Mouse (Mus musculus) hindbrain, embryonic 14.5 days (tissue): ENCODE results near the gene Zfp799. TPM values are rescaled to one million over a fixed set of nuclear protein-coding genes. Genes with fewer than 3 reads are reported as not detected.

Source experiments
- ATAC-seq: fragments of 200-750 bp; cut with Nextera tagmentation; 2 replicates; pipeline ENCODE4 v1.8.0; 2017; ENCODE audit warnings: moderate number of reproducible peaks, mild to moderate bottlenecking, moderate TSS enrichment, moderate library complexity; ENCODE audit not compliant: low FRiP score
- DNase-seq: peaks from one replicate; pipeline ENCODE4 v3.0.0-alpha.2; 2015; ENCODE audit warnings: low spot score
- H3K27ac ChIP-seq: fragments of 300-500 bp; sonication (generic); 2 replicates; pipeline ENCODE4 v1.5.1; 2014; ENCODE audit warnings: mild to moderate bottlenecking, moderate library complexity
- H3K27me3 ChIP-seq: fragments of 300-500 bp; sonication (generic); 2 replicates; pipeline ENCODE4 v1.6.1; 2014; ENCODE audit warnings: mild to moderate bottlenecking, low read length, mixed read lengths; ENCODE audit not compliant: control insufficient read depth, insufficient read depth
- H3K36me3 ChIP-seq: fragments of 300-500 bp; sonication (generic); replicated peaks from 2 replicates; pipeline ENCODE4 v1.6.1; 2014; ENCODE audit not compliant: control insufficient read depth, insufficient read depth
- H3K4me1 ChIP-seq: fragments of 300-500 bp; sonication (generic); replicated peaks from 2 replicates; pipeline ENCODE4 v1.6.1; 2014; ENCODE audit warnings: antibody characterized with exemption, low read length, mixed read lengths; ENCODE audit not compliant: control insufficient read depth, insufficient read depth
- H3K4me2 ChIP-seq: fragments of 300-500 bp; sonication (generic); replicated peaks from 2 replicates; pipeline ENCODE4 v1.6.1; 2014; ENCODE audit warnings: mild to moderate bottlenecking, moderate library complexity
- H3K4me3 ChIP-seq: fragments of 300-500 bp; sonication (generic); replicated peaks from 2 replicates; pipeline ENCODE4 v1.5.1; 2014; ENCODE audit warnings: mild to moderate bottlenecking, low read length
- H3K9ac ChIP-seq: fragments of 300-500 bp; sonication (generic); 2 replicates; pipeline ENCODE4 v1.6.1; 2014
- H3K9me3 ChIP-seq: fragments of 300-500 bp; sonication (generic); 2 replicates; pipeline ENCODE4 v1.6.1; 2016; ENCODE audit warnings: low read length; ENCODE audit not compliant: control insufficient read depth
- WGBS: fragments of 180-500 bp; shearing (Covaris S2); extraction: QIAGEN DNeasy Blood & Tissue Kit; methylation state at CpG from one replicate; pipeline ENCODE4 v1.1.7; 2014; 5-methylcytosine and 5-hydroxymethylcytosine counted together
- polyA plus RNA-seq: library from polyadenylated mRNA; unstranded; fragments of >200 nt; fragmentation: Nextera tagmentation; extraction: Ambion mirVana; gene quantifications from 2 replicates; pipeline ENCODE4 v1.2.1, GENCODE M21; 2014

The Zfp799 gene
- polyA plus RNA-seq, 1 experiment from 2014 or later = 20.6 TPM

DNA sequence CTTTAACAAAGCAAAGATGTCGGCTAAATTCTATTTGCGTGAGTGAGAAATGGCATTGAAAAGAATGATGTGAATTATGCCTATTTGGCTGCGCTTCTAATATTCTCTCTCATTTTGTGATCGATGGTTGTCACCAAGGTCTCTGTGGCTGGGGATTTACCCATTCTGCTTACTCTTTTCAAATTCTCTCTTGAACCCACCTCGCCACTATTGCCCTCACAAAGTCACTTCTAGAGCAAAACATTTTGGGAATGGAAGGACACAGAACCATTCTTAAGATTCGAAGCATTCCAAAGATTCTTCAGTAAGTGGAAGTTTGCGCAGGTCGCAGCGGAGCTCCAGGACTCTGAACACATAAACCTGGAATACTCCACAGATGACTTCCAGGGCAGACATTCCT is 41.5 kb downstream of the Zfp799 start:
- H3K27me3 ChIP-seq = no peaks in the 10 kb centered on the region
- DNase-seq (no peak), ATAC-seq (no peak)
- H3K4me2 ChIP-seq = peak overlapping the region; percentile 79
- no peak overlapping the region for H3K27ac ChIP-seq
- H3K9ac ChIP-seq = peak overlapping the region; percentile 86
- WGBS = 16% methylated on average over 9 of the region's 9 CpGs
- H3K36me3 ChIP-seq = peaks cover 27% of the 10 kb centered on the region
- H3K9me3 ChIP-seq = no peaks in the 10 kb centered on the region
- H3K4me3 ChIP-seq = peak overlapping the region; percentile 73
- peaks cover 23% of the 10 kb centered on the region for H3K4me1 ChIP-seq

DNA sequence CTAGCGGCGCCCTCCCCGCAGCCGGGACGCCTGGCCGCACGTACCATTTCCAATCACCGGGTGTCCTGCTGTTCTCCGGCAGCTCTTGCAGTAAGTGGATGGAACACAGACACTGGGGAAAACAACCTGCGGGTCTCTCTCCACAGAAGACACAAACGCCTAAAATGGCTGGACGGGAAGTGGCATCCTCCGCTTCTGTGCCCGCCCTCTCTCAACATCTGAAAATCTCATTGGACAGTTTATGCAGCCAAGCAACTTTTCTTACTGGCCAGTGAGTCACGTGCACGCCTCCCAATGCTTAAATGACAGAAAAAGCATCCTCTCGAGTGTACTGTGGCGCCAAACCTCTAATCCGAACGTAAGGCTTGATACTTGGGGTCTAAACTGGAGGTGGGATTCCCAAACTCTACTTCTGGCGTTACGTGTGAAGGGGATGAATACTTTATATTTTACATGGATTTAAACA is 41.9 kb downstream of the Zfp799 start, which contains the start of gene Zfp871:
Gene Zfp871 (minus strand): TSS at position 194 of the 466 bp plus-strand sequence.
- Histone ChIP-seq H3K9ac (peak within 1 kb of the TSS; percentile 86), H3K27me3 (no peaks in the 10 kb centered on the region), H3K4me1 (peaks cover 23% of the 10 kb centered on the region), H3K4me3 (peak within 1 kb of the TSS; percentile 73), H3K9me3 (no peaks in the 10 kb centered on the region), H3K27ac (peak within 1 kb of the TSS; percentile 95), H3K4me2 (peak within 1 kb of the TSS; percentile 79), H3K36me3 (peaks cover 29% of the 10 kb centered on the region)
- ATAC-seq (peak; percentile 98), DNase-seq (peak; percentile 93)
- WGBS = under 1% methylated on average over 22 of the region's 22 CpGs

DNA sequence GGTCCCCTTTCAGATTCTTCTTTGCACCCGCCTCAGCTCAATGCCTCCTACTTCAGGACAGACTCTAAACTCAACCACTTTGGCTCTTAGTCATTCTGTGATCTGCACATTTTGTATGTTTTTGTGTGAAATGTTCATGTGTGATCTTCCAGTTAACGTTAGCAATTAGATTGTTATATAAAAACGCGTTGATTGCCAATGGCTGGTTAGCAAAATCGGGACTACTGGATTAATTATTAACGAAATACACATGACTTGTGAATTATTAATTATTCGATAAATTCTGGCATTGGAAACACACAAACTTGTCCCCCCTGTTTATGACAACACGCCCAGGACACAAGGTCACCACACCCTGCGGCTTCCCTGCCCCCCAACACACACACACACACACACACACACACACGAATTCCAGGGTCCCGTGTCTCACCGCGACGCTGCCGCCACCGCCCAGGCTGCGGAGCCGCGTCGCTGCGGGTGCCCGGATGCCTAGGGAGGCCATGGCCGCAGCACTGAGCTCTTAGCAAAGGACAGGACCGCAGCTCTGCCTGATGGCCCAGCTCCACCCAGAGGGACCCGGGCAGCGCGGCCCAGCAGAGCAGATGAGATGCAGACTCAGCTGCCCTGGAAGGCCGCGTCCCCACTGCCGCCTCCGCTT is 42.5 kb downstream of the Zfp799 start:
- ATAC-seq = peak; percentile 85
- H3K4me2 ChIP-seq = peak overlapping the region; percentile 79
- WGBS = 1% methylated on average over 31 of the region's 31 CpGs
- peaks cover 31% of the 10 kb centered on the region for H3K36me3 ChIP-seq
- DNase-seq = peak; percentile 29
- peak overlapping the region; percentile 95 for H3K27ac ChIP-seq
- H3K4me1 ChIP-seq = peaks cover 23% of the 10 kb centered on the region
- peak overlapping the region; percentile 86 for H3K9ac ChIP-seq
- no peaks in the 10 kb centered on the region for H3K9me3 ChIP-seq
- no peaks in the 10 kb centered on the region for H3K27me3 ChIP-seq
- peak overlapping the region; percentile 73 for H3K4me3 ChIP-seq

DNA sequence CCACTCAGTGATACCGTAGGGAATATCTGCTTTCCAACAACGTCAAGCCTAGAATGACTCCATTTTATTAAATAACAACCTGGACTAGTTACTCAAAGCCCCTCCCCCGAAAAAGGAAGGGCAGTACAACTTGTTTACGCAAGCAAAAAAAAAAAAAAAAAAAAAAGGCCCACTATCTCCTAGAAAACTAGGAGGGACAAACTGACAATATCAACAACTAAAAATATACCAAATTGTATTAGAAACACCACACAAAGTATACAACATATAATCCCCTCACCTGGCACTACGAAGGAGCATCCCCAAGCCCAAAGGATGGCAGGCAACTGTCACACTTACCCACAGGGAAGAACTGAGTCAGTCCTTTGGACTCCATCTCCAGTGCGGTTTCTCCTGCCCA is 43.1 kb downstream of the Zfp799 start:
- DNase-seq (peak; percentile 4), ATAC-seq (no peak)
- H3K4me1 ChIP-seq = peaks cover 23% of the 10 kb centered on the region
- H3K27me3 ChIP-seq = no peaks in the 10 kb centered on the region
- H3K4me3 ChIP-seq = peak overlapping the region; percentile 73
- no peak overlapping the region for H3K27ac ChIP-seq
- no peaks in the 10 kb centered on the region for H3K9me3 ChIP-seq
- H3K9ac ChIP-seq = peak overlapping the region; percentile 86
- peaks cover 31% of the 10 kb centered on the region for H3K36me3 ChIP-seq
- H3K4me2 ChIP-seq = peak overlapping the region; percentile 79
- 72% methylated on average over 6 of the region's 6 CpGs for WGBS

DNA sequence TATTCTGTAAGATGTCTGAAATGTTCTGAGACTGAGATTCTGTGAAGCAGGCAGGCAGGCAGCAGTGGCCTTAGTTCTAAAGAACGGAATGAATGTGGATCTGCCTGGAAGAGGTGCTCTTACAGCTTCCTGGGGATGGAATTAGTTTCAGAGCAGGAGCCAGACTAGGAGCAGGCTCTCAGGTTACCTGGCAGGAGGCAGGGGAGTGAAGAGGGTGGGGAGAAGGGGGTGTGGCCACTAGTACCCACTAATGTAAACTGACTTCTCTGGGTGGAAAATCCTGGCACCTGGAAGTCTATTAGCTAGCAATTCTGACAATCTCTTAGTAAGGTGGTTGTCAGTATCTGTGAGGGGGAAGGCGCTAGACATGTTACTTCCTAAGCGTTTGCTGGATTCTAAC is 44.4 kb downstream of the Zfp799 start:
- no peak overlapping the region for H3K4me3 ChIP-seq
- no peaks in the 10 kb centered on the region for H3K9me3 ChIP-seq
- no peak overlapping the region for H3K27ac ChIP-seq
- 93% methylated on average over 3 of the region's 3 CpGs for WGBS
- peaks cover 23% of the 10 kb centered on the region for H3K4me1 ChIP-seq
- ATAC-seq (no peak), DNase-seq (peak; percentile 13)
- no peak overlapping the region for H3K9ac ChIP-seq
- no peaks in the 10 kb centered on the region for H3K27me3 ChIP-seq
- peak overlapping the region; percentile 23; the same call in 1 of the 2 replicates for H3K4me2 ChIP-seq
- H3K36me3 ChIP-seq = peaks cover 31% of the 10 kb centered on the region

DNA sequence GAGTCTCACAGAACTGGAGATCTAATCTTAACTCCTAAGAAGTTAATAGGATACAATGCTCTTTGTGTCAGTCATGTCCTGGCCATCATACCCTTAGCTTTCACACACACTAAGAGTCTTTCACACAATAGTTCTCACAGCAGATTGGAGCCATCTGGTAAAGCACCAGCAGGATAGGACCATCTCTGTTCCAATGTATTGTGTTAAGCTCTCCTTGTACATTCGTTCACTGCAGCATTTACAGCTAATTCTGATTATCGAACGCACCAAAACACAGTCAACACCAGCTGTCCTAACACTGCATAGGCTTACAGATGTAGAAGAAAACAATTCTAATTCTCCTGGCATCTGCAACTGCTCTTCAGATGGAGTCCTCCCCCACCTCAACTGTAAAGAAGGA is 52.5 kb downstream of the Zfp799 start:
- peaks cover 47% of the 10 kb centered on the region for H3K36me3 ChIP-seq
- H3K27me3 ChIP-seq = no peaks in the 10 kb centered on the region
- no peak overlapping the region for H3K9ac ChIP-seq
- H3K4me2 ChIP-seq = no peak overlapping the region
- DNase-seq = no peak
- no peak overlapping the region for H3K27ac ChIP-seq
- no peaks in the 10 kb centered on the region for H3K9me3 ChIP-seq
- no peak for ATAC-seq
- H3K4me3 ChIP-seq = no peak overlapping the region
- H3K4me1 ChIP-seq = no peaks in the 10 kb centered on the region
- WGBS = 95% methylated on average over 3 of the region's 3 CpGs

DNA sequence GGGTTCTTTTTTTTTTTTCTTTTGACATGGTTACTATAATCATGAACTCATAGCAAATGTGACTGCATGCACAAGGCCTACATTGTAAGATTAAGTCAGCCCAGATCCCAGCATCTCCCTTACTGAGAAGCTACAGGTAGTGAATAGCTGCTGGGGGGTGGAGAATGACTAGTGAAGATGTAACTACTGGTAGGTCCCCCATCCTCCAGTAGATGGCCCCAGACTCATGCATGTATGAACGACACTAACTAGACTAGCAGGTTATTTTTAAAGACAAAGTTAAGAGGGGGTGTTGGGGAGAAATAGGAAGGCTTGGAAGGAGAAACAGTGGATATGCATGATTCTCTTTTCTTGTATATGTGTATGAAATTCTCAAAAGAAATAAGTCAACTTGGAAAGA is 58.8 kb downstream of the Zfp799 start:
- Histone ChIP-seq H3K9me3 (0 out of 2 replicates have a peak, but pooled peaks cover 4% of the 10 kb centered on the region), H3K4me1 (no peaks in the 10 kb centered on the region), H3K9ac (no peak overlapping the region), H3K4me3 (no peak overlapping the region), H3K27ac (no peak overlapping the region), H3K36me3 (peaks cover 89% of the 10 kb centered on the region), H3K4me2 (no peak overlapping the region), H3K27me3 (no peaks in the 10 kb centered on the region)
- WGBS = 91% methylated on average over 1 of the region's 1 CpGs
- no peak for ATAC-seq
- DNase-seq = no peak

DNA sequence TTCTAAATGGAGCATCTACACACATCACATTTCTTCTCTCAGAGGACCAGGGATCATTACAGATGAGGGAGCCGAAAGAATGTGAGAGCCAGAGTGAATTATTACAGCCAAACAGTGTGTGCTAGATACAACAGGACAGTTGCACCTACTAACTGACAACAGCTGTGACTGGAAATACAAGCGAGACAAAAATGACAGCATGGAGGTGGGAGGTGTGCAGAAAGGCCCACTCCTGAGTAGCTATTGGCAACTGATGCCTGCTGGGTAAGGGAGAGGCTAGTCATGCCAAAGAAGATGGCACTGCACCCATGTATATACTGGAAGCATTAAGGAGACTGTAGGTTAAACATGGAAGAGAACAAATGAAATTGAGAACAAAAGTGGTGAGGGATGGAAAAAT is 63.6 kb downstream of the Zfp799 start:
- no peaks in the 10 kb centered on the region for H3K27me3 ChIP-seq
- H3K4me1 ChIP-seq = no peaks in the 10 kb centered on the region
- no peak overlapping the region for H3K4me3 ChIP-seq
- no peak overlapping the region for H3K4me2 ChIP-seq
- no peak overlapping the region for H3K27ac ChIP-seq
- no peak overlapping the region for H3K9ac ChIP-seq
- 0 out of 2 replicates have a peak, but pooled peaks cover 7% of the 10 kb centered on the region for H3K9me3 ChIP-seq
- WGBS = 98% methylated on average over 2 of the region's 2 CpGs
- H3K36me3 ChIP-seq = peaks cover 71% of the 10 kb centered on the region
- ATAC-seq (no peak), DNase-seq (no peak)
